Mouse (Mus musculus) c-Kit-positive CD71-negative TER-119-negative erythroid progenitor cells, embryonic 14.5 days (primary cell): Measurements from ENCODE around the gene Pmel.
"Not testable (repeated sequence)": the region's sequence is repeated elsewhere in the genome, so short reads cannot be mapped to it uniquely, and the experiment has no call there.

Experiments used
- DNase-seq: peaks from one replicate; pipeline ENCODE4 v3.0.0-alpha.2; 2013; ENCODE audit warnings: low read depth

Pmel gene

DNA sequence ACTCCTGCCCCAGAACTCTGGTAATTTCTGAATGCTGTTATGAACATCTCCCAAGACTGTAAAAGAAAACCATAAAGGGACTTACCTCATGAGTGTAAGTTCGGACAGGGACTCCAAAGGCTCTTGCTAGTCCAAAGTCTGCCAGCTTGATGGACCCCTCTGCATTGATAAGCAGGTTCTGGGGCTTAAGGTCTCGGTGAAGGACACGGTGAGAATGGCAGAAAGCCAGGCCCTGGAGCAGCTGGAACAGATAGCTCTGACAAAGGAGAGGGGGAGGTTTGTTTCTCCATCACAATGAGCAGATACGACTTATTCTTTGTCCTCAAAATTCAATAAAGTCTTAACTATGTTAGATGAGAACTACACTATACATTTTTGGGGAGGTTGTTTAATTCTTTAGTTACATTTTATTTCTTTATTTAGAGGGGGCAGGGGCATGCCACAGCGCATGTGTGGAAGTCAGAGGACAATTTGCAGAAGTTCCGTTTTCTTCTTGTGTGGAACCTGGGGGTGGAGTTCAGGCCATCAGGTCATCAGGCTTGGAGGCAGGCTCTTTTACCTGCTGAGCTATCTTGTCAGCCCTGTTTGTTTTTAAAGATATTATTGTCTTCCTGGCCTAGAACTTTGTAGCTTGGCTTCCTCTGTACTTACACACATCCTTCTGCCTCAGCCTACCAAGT is 1.5 kb upstream of the Pmel start:
- DNase-seq, result no peak

- peak; percentile 87 for DNase-seq
Measured at GRCm38 (mm10) chr10:128704491-128705316, 709 bp downstream of the Pmel start, which contains the start of gene Cdk2. TSS of gene Cdk2 (minus strand) at chr10:128705031.

DNA sequence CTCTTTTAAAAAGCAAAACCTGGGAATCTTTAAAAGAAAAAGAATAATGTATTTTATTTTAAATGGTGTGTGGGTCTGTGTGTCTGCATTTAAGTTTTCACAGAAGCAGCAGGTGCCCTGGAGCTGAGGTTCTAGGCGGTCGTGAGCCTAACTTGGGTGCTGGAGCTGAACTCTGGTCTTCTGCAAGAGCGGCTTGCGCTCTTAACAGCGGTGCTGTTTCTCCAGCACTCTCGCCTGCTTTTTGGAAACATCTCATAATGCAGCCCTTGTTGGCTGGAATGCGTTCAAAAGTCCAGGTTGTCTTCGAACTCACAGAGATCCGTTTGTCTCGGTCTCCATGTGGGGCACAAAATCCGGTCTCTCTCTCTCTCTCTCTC is 1.3 kb downstream of the Pmel start:
- DNase-seq, result no peak

GRCm38 (mm10) chr10:128711318-128711717 is 7.3 kb downstream of the Pmel start:
- DNase-seq, result not testable (repeated sequence)

DNA sequence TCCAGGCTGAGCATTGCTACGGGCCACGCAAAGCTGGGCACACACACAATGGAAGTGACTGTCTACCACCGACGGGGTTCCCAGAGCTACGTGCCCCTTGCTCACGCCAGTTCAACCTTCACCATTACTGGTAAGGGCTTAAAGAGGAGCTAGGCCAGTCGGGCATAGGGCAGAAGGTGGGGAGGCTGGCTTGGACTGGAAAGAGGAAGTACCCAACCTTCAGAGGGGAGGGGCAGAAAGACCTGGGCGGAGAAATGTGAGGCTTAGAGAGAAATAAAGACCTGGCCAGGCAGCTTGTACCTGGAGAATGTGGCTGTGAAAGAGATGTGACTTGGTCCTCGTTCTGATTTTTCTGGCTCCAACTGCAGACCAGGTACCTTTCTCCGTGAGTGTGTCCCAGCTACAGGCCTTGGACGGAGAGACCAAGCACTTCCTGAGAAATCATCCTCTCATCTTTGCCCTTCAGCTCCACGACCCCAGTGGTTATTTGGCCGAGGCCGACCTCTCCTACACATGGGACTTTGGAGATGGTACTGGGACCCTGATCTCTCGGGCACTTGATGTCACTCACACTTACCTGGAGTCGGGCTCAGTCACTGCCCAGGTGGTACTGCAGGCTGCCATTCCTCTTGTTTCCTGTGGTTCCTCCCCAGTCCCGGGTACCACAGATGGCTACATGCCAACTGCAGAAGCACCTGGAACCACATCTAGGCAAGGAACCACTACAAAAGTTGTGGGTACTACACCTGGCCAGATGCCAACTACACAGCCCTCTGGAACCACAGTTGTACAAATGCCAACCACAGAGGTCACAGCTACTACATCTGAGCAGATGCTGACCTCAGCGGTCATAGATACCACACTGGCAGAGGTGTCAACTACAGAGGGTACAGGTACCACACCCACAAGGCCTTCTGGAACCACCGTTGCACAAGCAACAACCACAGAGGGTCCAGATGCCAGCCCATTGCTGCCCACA is 11.9 kb downstream of the Pmel start:
- no peak for DNase-seq

- DNase-seq, result not testable (repeated sequence)
Measured at GRCm38 (mm10) chr10:128725466-128725865, 21.5 kb downstream of the Pmel start.

GRCm38 (mm10) chr10:128728059-128728458 is 24.1 kb downstream of the Pmel start:
- no peak for DNase-seq

DNA sequence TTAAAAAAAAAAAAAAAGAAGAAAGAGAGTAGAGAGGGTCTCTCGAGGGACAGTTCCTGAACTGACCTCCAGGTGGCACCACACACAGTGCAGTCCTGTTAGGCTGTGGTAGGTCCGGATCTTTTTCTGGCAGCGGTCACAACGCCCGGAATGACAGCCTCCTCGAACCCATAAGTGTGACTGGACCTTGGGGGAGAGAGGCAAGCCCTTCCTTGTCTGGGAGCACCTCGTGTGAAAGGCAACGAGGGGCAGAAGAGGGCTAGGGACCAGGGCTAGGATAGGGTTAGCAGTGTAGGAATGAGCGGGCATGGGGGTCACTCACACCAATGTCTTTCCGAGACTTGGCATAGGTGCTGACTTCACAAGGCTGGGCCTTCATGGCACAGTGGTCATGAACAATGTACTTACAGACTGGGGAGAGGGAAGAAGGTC is 27.0 kb downstream of the Pmel start:
- no peak for DNase-seq

DNA sequence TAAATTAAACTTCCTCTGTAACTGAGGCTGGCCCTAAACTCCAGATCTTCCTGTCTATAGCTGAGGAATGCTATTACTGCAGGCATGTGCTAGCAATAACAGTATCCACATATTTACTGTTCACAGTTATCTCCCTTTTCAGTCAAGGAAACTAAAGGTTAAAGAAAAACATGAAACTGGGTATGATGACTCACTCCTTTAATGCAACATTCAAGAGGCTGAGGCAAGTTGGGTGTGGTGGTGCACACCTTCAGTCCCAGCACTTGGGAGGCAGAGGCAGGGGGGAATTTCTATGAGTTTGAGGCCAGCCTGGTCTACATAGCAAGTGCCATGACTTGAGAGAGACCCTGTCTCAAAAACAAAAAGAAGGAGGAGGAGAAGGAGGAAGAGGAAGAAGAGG is 28.0 kb downstream of the Pmel start:
- no peak for DNase-seq

DNA sequence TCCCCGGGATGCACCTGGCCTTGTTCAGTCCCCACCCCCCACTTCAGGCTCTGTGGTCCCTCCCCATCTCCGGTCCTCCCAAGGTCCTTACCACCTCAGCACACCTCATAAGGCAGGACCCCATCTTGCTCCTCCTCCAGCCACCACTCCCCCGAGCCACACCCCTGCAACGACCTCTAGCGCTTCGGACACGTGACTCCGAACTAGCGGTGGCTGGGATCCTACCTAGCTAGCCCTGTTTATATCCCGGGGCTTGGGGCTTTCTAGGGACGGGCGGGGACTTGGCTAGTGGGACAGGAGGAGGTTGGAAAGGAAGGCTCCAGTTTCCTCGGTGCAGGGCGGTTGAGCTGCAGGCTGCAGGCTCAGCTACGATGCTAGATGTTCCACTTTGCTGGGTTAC is 33.4 kb downstream of the Pmel start:
- DNase-seq, result no peak

DNA sequence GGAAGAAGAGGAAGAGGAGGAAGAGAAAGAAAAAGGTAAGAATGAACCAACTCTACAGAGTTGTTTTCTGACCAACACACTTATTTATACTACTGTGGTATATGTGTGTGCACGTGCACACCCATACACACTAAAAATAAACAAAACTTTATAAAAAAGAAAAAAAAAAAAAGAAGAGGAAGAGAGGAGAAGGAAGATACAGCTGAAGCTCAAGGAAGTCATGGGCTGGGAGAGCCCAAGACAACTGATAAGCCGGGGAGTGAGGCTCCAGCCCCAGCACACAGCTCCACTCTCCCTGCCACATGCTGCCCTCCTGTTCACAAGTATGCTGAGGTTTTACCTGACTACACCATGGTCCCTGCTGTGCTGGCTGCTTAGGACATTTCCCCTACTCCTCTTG is 36.3 kb downstream of the Pmel start:
- no peak for DNase-seq

GRCm38 (mm10) chr10:128742616-128743015 is 38.6 kb downstream of the Pmel start:
- DNase-seq, result no peak

DNA sequence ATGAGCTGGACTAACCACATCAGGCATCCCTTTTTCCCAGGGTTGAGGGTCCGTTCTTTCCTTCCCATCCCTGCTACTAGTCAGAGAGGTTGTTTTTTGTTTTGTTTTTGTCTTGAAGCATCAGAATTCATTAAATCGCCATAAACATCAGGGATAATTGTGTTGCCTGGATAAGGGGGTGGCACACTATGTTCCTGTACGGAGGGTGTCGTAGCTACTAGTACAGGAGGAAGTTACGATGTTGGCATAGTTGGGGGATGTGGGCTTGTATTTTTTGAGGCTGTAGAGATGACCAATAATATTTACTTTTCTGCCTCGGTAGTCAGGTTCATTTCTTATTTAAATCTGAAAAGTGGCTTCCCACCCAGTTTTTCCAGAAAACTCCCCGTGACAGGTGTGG is 39.2 kb downstream of the Pmel start:
- DNase-seq, result no peak

DNA sequence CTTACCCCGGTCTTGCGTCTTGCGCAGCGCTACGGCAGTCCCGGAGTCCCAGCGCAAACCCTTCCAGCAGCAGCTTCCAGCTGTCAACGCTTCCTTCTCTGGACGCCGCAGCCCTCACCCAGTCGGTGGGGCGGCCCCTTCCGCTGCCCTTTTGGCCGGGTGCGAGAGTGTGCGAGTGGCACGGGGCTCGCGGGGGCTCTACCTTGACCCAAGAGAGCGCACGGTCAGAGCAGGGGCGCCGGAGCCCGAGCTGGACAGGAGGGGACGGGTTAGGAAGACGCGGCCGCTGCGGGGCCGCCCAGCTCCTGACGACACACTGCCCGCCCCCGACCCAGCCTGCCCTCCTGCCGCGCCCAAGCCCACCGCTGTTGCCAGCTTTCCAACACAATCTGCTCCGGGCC is 39.8 kb downstream of the Pmel start:
- no peak for DNase-seq

DNA sequence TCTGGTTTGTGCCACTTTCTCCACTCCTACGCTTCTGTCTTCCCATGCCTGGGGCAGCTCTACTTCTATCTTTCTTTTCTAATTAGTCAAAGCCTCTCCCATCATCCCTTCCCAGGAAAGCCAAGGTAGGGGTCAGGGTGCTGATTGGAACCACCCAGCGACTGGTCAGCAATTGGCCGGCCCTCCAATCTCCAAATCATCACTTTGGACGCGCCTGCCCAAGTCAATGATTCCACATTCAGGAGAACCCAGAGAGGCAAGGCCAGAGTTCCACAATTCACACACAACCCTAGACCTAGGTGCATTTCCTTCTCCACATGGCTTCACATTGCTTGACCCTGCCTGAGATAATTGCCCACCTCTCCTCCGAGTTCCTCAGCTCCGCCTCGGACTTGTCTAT is 40.2 kb downstream of the Pmel start:
- DNase-seq, result no peak

GRCm38 (mm10) chr10:128744680-128745601 is 40.9 kb downstream of the Pmel start, which contains the start of gene Dgka:
TSS of gene Dgka (minus strand) at chr10:128744855.
- DNase-seq, result no peak

- no peak for DNase-seq
Measured at GRCm38 (mm10) chr10:128745946-128746613, 42.1 kb downstream of the Pmel start.

- no peak for DNase-seq
Measured at GRCm38 (mm10) chr10:128746972-128747645, 43.1 kb downstream of the Pmel start.

- DNase-seq, result peak; percentile 73
Measured at GRCm38 (mm10) chr10:128747646-128748251, 43.8 kb downstream of the Pmel start, which contains the start of gene Pym1. TSS of gene Pym1 (plus strand) at chr10:128747889.
